Mouse (Mus musculus) c-Kit-positive CD71-negative TER-119-negative erythroid progenitor cells, embryonic 14.5 days (primary cell): Measurements from ENCODE around the gene Card6.
A peak's percentile ranks its signal among the peaks of the same experiment; 100 is the strongest.

Experiments
- DNase-seq: peaks from one replicate; pipeline ENCODE4 v3.0.0-alpha.2; 2013; ENCODE audit warnings: low read depth

Card6 gene

DNA sequence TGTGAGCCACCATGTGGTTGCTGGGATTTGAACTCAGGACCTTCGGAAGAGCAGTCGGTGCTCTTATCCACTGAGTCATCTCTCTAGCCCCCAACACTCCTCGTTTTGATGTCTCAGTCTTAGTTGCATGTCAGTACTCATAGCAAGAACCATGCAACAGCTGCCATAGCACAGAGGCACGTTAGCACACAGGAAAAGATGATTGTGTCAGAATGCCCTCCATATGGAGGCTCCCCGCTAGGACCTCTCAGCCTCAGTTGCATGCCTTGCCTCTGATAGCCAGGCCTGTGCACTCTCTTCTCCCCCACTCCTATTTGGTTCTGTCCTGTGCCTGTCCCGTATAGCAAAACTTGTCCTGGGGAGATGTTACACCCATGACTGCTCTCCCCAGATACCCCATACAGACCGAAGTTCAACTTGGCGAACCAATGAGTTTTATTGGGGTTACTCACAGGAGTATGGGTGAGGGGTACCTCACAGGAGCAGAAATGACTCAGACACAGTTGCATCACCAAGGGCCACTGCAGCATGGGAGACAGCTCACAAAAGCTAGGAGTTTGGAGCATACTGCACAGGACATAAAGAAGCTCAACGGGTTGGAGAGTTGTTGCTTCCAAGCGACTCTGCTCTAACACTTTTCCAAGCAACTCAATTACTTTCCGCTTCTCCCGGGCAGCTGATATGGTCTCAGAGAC, 20.9 kb upstream of the Card6 start:
- no peak for DNase-seq

DNA sequence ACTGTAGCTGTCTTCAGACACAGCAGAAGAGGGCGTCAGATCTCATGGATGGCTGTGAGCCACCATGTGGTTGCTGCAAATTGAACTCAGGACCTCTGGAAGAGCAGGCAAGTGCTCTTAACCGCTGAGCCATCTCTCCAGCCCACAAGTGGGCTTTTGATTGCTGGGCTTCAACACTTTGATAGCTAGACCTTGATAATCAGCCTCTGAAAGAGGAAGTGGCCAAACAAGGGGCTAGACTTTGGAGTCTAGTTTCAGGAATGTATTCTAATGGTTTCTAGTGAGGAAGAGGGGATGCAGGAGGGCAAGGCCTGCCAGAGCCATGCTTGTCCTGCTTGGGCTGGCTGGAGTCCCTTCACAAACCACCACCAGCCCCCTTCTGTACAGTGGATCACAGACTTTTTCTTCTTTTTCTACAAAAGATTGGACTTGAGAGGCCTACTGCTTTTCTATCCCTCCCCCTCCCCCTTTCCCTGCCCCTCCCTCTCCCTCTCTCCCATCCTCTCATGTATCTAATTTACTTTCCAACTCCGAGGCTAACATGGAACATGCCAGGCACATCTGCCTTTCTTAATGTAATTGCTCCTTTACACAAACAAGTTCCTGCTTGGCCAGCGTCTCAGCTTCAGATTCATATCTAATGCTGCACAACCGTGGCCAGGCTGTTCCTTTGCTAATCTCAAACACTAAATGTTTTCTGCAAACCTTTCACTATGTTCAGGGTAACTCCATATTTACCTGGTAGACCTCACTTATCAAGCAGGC, 20.0 kb upstream of the Card6 start:
- no peak for DNase-seq

DNA sequence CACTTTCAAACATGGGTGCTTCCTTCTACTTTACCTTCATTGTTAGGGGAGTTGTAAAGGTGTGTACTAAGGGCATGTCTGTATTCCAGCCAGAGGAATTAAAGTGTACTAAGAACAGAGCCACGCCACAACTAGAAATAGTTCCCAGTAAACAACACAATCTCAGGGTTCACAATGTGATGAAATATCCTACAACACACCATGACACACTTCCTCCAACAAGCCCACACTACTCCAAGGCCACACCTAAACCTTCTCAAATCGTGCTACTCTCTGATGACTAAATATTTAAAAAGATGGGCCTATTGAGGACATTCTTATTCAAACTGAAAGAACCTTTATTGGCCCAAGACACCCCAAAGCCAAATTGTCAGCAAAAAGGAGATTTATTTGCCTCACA, 19.1 kb upstream of the Card6 start:
- no peak for DNase-seq

DNA sequence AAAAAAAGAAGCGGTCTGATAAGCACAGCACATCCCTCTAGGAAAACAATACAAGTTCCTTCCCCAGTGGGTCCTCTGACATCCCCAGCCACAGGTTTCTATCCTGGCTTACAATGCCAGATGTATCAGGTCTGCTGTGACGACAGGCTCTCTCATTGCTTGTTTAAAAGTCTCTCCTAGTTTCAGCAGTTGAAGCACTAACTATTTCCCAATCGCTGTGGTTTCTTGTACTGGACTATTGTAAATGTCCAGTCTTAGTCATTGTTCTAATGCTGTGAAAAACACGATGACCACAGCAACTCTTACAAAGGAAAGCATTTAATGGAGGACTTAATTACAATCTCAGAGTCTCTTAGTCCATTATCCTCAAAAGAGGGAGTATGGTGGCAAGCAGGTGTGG, 18.1 kb upstream of the Card6 start:
- DNase-seq, result no peak

DNA sequence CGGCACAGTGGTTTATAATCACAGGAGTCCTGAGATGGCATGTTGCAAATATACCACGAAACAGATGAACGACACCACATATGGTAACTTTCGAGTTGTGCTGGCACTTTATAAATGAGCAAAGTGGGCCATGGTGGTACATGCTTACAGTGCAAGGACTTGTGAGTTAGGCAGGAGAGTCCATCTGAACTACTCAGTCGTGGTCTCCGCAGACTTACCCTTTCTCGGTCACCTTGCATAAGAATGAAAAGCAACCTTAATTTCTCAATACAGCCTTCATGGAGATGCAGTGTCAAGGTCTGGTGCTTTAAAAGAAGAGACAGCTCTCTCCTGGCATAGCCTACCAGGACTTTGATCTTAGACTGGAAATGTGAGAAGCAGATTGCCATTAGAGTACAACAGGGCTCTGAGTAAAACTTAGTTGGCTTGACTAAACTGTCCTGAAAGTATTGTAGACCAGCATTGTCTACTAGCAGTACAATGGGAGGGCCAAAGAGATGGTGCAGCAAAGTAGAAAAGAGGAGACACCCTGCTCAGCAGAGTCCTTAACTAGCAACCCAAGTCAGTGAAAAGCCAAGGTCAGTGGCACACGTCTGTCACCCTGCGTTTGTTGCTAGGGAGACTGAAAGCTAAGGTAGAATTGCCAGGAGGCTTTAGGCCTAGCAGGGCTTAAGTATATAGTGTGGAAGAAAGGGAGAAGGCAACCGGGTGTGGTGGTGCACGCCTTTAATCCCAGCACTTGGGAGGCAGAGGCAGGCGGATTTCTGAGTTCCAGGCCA, 13.4 kb upstream of the Card6 start:
- no peak for DNase-seq

DNA sequence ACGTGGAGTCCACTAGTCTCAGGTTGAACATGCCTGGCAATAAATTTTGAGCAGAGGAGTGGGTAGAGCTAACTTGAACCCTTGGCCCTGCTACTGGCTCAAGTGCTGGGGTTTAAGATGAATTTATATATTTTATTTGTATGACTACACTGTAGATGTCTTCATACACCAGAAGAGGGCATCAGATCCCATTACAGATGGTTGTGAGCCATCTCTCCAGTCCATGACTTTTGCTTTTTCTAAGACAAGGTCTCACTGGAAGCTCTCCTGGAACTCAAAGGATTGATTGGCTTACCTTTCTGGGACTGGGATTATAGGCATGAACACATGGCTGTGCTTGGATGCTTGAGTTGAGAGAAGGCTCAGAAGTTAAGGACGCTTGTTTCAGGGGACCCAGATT, 11.4 kb upstream of the Card6 start:
- DNase-seq, result no peak

DNA sequence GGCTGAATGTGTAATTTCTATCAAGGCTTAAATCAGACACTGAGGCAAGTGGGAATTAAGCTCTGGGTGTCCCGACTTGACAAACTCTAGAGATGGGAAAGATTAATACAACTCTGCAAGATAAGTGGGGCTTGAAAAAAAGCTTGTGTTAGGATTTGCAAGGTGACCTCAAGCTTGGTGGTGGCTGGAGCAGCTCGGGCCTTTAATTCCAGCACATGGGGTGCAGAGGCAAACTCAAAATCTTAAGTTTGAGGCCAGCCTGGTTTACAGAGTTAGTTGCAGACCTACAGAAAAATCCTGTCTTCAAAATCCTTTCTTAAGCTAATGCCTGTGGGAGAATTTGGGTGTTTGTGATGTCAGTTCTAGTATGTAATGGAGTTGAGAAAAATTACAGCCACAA, 10.9 kb upstream of the Card6 start:
- DNase-seq, result no peak

DNA sequence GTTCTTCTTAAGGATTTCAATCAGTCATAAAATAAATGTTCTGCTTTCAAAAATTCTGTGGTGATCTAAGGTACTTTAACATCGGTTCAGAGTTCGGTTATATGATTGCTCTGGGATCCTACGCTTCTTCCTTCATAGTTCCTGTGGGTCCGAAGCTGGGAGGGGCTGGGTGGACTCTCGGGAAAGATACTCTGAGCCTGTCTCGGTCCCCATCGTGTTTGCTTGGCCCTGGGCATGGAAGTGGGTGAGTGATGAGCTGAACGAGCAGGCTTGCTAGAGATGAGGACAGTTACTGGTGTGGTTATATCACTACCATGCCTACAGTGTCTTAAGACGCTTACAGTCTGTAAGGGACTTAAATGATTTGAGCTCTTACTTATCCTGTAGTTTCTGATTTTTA, 10.3 kb upstream of the Card6 start:
- no peak for DNase-seq

DNA sequence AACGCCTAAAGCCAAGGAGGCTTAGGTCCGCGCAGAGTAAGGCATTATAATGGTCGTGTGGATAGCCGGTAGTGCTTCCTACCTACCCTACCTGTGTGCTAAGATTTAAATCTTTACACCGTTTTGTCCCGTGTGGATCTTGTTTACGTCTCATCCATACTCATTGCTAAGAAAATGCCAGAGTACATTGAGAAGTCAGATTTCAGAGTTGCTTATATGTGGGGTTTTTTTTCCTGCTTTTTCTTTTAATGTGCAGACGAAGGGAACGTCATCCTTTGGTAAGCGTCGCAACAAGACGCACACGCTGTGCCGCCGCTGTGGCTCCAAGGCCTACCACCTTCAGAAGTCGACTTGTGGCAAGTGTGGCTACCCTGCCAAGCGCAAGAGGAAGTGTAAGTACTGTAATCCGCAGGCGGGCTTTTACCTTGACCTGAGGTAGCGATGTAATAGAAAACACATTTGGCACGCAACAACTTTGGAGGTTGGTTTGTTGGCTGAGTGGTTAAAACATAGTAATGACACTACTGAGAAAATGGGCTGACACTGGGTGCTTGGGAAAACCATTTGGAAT, 8.8 kb upstream of the Card6 start:
- DNase-seq, result no peak

DNA sequence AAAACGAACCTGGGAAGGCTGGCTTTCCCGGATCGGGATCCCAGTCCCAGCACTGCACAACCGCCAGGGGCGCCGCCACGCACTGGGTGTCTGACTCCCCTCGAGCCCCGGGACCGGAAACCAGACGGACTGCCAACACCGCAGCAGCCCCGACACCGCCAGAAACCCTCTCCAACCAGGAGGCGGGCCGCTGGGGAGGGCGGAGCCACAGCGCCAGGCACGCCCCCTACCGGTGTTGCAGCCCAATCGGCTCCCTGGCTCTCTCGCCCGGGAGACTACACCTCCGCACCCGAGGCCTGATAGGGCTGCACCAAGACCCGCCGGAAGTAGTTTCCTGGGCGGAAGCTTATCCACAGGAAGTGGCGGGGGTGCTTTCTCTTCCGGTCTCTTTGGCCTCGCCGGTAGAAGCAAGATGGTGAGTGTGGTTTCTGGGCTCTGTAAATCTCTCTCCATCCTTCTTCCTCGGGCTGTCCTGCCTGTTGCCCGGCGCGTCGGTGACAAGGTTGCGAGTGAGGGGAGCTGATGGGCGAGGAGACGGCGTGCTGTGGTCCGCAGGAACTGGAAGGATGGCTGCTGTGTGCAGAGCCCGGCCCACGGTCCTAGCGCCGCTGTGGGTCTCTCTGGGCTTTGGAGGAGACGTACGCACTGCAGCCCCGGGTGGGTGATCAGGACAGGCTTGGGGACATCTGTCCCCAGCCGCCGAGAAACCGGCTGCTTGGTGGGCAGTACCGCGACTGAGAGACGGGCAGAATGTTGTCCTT, 8.1 kb upstream of the Card6 start, which contains the start of gene Rpl37:
Rpl37 (plus strand) TSS at position 376 of the 761 bp plus-strand sequence.
- DNase-seq, result peak; percentile 90

DNA sequence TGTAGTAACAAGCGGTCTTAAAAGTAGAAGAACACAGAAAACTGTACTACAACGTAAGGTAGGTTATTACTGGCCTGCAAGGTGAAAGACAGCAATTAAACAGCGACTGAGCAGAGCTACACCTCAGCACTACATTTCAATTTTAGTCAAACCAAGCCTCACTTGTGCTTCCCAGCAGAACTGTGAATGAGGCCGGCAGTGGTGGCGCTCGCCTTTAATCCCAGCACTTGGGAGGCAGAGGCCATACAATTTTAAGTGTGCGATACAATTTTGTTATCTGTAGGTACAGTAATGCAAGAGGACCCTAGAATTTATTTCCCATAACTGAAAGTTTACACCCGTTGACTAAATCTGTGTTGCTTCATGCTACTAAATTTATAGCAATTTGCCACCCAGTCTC, 6.8 kb upstream of the Card6 start:
- DNase-seq, result no peak

DNA sequence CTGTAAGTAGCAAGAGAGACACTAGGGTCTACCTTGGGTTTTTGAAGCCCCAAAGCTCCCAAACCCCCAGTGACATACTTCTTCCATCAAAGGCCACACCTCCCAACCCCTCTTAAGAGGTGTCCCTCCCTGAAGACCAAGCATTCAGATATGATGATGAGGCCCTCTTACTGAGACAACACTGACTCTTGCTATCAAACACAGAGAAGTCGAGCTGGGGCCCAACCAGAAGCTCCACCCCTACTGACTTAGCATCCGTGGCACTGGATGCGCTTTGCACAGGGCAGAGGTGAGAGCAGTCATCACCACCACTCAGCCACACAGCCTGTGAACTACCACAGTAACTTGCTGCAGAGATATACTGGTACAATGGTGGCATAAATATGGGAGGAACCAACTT, 4.3 kb upstream of the Card6 start:
- no peak for DNase-seq

DNA sequence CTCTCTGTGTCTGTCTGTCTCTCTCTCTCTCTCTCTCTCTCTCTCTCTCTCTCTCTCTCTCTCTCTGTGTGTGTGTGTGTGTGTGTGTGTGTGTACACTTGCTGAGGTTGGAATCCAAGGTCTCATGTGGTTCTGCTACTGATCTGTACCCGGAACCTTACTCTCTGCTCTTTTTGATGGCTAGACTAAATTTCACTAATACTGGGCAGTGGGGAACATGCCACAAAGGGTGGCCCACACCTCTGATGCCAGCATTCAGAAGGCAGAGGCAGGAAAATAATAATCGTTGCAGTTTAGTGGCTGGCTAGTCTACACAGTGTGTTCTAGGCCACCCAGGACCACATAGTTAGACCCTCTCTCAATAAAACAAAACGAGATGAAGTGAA, 309 bp upstream of the Card6 start:
- DNase-seq, result no peak

DNA sequence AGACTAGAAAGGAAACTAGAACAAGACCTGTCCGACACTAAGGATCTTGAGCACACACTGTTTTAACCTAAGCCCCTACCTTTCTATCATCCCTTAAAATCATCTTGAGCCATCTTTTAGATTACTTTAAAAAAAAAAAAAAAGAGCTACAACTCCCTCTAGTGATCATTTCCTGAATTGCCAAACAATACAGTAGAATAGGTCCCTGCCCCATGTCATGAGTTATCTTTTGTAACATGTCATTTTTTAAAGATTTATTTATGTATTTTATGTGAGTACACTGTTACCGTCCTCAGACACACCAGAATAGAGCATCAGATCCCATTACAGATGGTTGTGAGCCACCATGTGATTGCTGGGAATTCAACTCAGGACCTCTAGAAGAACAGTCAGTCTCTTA, 2.0 kb downstream of the Card6 start:
- no peak for DNase-seq

DNA sequence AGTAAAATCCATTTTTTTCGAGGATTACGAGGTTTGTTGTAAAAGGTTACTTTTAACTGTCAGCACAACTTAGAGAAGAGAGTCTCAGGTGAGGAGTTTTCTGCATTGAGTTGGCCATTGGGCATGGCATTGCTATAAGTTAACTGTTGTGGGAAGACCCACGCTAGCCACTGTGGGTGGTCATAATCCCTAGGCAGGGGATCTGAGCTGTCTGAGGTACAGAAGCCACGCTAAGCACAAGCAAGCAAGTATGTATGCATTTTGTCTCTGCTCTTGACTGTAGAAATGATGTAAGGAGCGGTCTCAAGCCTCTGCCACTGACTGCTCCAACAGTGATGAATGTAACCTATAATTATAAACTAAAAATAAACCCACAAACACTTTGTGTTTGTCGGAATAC, 2.4 kb downstream of the Card6 start:
- DNase-seq, result no peak

DNA sequence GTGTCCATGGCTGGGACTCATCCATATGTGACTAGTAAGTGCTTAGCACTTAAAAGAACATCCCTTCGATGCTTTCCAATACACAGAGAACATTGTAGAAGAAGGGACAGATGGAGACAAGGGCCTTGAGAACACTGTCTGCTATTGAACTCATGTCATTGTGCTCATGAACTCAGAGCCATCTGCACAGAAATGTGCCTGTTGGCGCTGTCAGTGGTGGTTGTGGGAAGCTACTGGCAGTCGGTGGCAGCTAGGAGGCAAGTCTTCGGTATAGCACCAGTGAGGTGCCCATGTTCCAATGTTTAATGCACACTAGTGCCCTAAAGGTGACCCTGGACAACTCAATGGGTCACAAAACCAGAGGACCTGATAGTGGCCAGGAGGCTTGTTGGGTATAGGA, 6.0 kb downstream of the Card6 start:
- DNase-seq, result no peak

DNA sequence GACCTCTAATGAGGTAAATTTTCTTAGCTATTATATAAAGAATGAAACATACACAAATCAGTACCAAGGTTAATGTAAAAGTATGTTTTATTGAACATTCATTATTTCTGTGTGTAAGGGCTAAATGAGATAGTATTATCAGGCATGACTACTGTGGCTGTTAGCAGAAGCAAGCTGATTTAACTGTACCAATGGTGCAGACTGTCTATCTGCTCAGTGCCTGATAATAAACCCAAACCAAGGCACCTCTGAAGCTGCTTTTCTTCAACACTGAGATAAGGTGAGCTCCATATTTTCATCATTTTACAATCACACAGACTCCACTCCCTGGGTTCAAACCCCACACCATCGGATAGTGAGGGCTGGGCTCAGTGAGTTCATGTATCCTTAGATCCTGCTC, 11.0 kb downstream of the Card6 start:
- no peak for DNase-seq

DNA sequence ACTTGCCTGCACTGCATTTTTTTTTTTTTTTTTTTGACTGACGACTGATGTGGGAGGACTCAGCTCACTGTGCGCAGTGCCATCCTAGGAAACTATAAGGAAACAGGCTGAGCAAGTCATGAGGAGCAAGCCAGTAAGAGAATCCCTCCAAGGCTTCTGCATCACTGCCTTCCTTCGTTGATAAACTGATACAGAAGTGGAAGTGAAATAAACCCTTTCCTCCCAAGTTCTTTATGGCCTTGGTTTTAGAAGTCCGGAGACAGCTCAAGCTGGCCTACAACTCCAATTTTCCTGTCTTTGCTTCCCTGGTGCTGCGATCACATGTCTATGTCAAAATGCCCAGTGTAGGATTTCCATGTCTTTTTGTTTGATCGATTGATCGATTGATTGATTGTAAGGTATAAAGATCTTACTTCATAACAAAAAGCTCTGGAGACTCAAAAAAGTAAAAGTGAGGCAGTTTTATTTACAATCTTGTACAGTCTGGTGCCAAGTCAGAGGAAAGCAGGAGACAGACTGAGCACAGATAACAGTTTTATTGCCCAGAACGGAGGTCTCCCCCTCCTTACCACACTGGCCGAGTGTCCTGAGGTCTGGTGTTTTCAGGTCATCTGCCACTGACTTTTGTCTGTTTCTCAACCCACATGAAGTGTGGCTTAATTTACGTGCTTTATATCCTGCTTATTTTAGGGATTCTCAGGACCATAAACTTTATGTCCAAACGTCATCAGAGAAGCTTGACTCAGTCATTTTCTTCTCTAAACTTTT, 12.6 kb downstream of the Card6 start:
- DNase-seq, result no peak

DNA sequence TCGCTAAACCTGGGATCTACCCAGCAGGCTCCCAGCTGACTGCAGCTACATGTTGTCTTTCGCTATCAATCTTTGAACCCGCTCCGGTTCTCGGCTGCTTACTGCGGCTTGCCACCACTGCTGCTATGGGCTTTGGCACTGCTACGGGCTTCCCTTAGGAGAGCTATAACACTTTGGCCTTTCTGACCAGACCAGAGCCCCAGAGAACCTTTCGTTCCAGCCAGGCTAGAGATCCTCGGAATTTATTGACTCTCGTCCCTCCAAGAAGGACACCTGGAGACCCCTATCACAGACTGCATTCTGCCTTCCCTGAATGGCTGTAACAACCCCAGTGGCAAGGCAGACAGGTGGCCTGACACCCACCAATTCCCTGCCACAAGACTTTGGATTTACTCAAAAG, 18.2 kb downstream of the Card6 start:
- DNase-seq, result no peak

DNA sequence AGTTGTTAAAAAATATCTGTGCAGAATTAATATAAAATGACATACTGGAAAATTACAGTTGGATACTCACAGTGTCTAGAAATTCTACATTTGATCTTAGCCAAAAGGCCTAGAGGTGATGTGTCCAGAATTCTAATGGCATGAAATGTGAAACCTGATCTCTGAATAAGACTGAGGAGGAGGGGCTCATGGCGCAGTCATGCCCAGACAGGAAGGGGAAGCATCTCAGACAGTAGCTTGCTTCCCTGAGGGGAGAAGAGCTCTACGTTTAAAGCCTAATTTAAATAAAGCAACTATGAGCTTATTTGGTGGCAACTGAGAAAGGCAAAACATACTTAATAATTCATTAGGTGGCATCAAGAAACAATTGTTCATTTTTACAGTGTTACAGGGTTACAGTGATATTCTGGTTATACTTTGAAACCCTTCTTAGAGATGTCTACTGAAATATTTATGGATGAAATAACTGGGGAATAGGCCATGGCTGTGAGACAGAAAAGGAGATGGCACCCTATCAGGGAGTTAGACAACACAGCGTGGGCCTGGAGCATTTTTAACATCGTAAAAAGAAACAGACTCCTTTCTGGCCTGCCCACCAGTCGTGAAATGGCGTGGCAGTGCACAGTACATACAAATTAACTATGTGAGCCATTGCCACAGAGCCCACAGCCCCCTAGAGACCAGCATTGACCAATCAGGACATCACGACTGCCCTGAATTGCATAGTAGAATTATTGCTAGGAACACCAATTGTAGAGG, 19.3 kb downstream of the Card6 start:
- DNase-seq, result no peak
